Mouse (Mus musculus) bone marrow macrophage, adult 2 months (primary cell): ENCODE results near the gene Entr1.

Source experiments
- CTCF ChIP-seq: IDR thresholded peaks from 2 replicates; pipeline ENCODE4 v1.5.1; 2012; ENCODE audit warnings: low read depth, mild to moderate bottlenecking, low read length, moderate library complexity
- POLR2A ChIP-seq: IDR thresholded peaks from 2 replicates; pipeline ENCODE4 v1.6.1; 2012; ENCODE audit warnings: mild to moderate bottlenecking, low read depth, low read length, borderline replicate concordance

GRCm38 (mm10) chr2:26339204-26339551 lies 49.9 kb downstream of the Entr1 start:
- TF ChIP-seq POLR2A (no peak), CTCF (no peak)
